Mouse (Mus musculus) midbrain, postnatal 0 days (tissue): ENCODE data around the gene Xylb. TPM values are rescaled to one million over a fixed set of nuclear protein-coding genes. Genes with fewer than 3 reads are reported as not detected.
"Not testable (repeated sequence)": the region's sequence is repeated elsewhere in the genome, so short reads cannot be mapped to it uniquely, and the experiment has no call there.

Experiments used
- ATAC-seq: fragments of 200-750 bp; cut with Nextera tagmentation; 2 replicates; pipeline ENCODE4 v1.8.0; 2017; ENCODE audit warnings: moderate number of reproducible peaks, mild to moderate bottlenecking, moderate TSS enrichment, moderate library complexity; ENCODE audit not compliant: low FRiP score
- DNase-seq: peaks from one replicate; pipeline ENCODE4 v3.0.0-alpha.2; 2015; ENCODE audit warnings: low spot score
- H3K27ac ChIP-seq: fragments of 300-500 bp; sonication (generic); 2 replicates; pipeline ENCODE4 v1.5.1; 2014; ENCODE audit warnings: low read depth, mild to moderate bottlenecking, low read length, mixed read lengths
- H3K27me3 ChIP-seq: fragments of 300-500 bp; sonication (generic); 2 replicates; pipeline ENCODE4 v1.6.1; 2014; ENCODE audit warnings: low read length, control low read depth, mixed read lengths; ENCODE audit not compliant: insufficient read depth
- H3K36me3 ChIP-seq: fragments of 300-500 bp; sonication (generic); 2 replicates; pipeline ENCODE4 v1.6.1; 2014; ENCODE audit warnings: low read length, control low read depth, mixed read lengths; ENCODE audit not compliant: insufficient read depth
- H3K4me1 ChIP-seq: fragments of 300-500 bp; sonication (generic); 2 replicates; pipeline ENCODE4 v1.6.1; 2014; ENCODE audit warnings: mild to moderate bottlenecking, control low read depth, antibody characterized with exemption, low read length, mixed read lengths; ENCODE audit not compliant: insufficient read depth
- H3K4me2 ChIP-seq: fragments of 300-500 bp; sonication (generic); 2 replicates; pipeline ENCODE4 v1.6.1; 2014; ENCODE audit warnings: low read depth, mild to moderate bottlenecking, low read length, mixed read lengths; ENCODE audit not compliant: poor library complexity, severe bottlenecking
- H3K4me3 ChIP-seq: fragments of 300-500 bp; sonication (generic); 2 replicates; pipeline ENCODE4 v1.5.1; 2014; ENCODE audit warnings: low read depth, mild to moderate bottlenecking, low read length, moderate library complexity
- H3K9ac ChIP-seq: fragments of 300-500 bp; sonication (generic); replicated peaks from 2 replicates; pipeline ENCODE4 v1.6.1; 2014; ENCODE audit warnings: mild to moderate bottlenecking, low read length, moderate library complexity, mixed read lengths; ENCODE audit not compliant: poor library complexity, severe bottlenecking
- H3K9me3 ChIP-seq: fragments of 300-500 bp; sonication (generic); 2 replicates; pipeline ENCODE4 v1.6.1; 2016; ENCODE audit warnings: low read length, control low read depth
- CTCF ChIP-seq: IDR thresholded peaks from 2 replicates; pipeline ENCODE4 v1.5.1; 2016; ENCODE audit warnings: antibody characterized with exemption, mild to moderate bottlenecking
- WGBS: fragments of 180-500 bp; shearing (Covaris S2); extraction: QIAGEN DNeasy Blood & Tissue Kit; methylation state at CpG from one replicate; pipeline ENCODE4 v1.1.7; 2014; 5-methylcytosine and 5-hydroxymethylcytosine counted together
- polyA plus RNA-seq: library from polyadenylated mRNA; unstranded; fragments of >200 nt; fragmentation: Nextera tagmentation; extraction: Ambion mirVana; gene quantifications from 2 replicates; pipeline ENCODE4 v1.2.1, GENCODE M21; 2015
- total RNA-seq: library from RNA; depleted of rRNA; stranded (reverse); fragments of >200 nt; gene quantifications from 2 replicates; pipeline ENCODE4 v1.2.3, GENCODE M21; 2014

Gene Xylb
- total and polyA plus RNA-seq, 2 experiments from 2014 or later, result 2.6 to 3.9 TPM

DNA sequence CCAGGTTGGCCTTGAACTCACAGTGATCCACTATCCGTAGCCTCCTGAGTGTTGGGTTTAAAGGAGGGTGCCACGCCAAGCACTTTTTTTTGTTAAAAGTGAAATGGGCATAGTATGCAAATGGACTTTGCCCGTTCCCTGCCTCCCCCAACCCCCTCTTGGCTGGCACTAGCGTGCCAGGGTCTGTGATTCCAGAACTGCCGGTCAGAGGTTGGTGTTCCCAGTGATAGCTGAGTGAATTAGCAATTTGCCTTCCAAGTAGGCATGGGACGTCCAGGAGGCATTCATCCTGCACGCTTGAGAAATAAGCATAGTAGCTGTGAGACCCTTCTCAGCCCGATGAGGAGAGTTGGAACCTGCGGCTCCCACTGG lies 863 bp downstream of the Xylb start:
- H3K4me1 ChIP-seq, result no peaks in the 10 kb centered on the region
- no peak overlapping the region for H3K9ac ChIP-seq
- no peak for TF ChIP-seq CTCF
- H3K4me2 ChIP-seq, result peak overlapping the region; percentile 89
- H3K4me3 ChIP-seq, result peak overlapping the region; percentile 63
- 42% methylated on average over 9 of the region's 9 CpGs for WGBS
- no peaks in the 10 kb centered on the region for H3K36me3 ChIP-seq
- H3K27ac ChIP-seq, result no peak overlapping the region
- DNase-seq (no peak), ATAC-seq (no peak)
- no peaks in the 10 kb centered on the region for H3K27me3 ChIP-seq
- no peaks in the 10 kb centered on the region for H3K9me3 ChIP-seq

DNA sequence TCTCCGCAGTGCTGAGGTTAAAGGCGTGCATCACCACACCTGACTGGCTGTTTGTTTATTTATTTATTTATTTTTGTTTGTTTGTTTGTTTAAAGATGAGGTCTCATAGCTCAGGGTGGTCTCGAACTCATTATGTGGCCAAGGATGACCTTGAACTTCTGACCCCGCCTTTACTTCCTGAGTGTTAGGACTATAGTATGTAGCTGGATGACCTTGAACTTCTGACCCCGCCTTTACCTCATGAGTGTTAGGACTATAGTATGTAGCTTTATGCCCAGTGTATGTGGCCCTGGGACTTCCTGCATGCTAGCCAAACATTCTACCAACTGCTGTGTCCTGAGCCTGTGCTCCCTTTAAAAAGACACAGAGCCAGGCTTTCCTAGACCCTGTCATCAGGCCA lies 4.2 kb downstream of the Xylb start:
- no peak for ATAC-seq

DNA sequence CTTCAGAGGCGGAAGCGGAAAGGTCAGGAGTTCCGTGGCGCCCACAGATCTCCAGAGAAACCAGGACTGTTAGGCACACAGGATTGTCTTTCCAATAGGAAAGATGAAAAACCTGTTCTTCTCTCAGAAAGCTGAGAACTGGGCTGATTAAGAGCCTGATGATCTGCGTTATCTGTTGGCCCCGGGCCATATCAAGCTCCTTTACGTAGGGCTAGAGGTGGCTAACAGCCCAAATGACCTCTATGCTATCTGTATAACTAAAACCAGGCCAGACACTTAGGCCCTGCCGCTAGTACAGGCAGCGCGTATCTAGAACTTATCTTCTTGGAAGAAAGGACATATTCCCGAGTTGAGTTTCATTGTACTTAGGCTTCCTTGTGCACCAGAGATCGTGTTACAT lies 6.0 kb downstream of the Xylb start:
- H3K9ac ChIP-seq, result no peak overlapping the region
- DNase-seq (no peak), ATAC-seq (no peak)
- H3K27ac ChIP-seq, result no peak overlapping the region
- no peaks in the 10 kb centered on the region for H3K9me3 ChIP-seq
- no peaks in the 10 kb centered on the region for H3K4me1 ChIP-seq
- H3K36me3 ChIP-seq, result no peaks in the 10 kb centered on the region
- WGBS, result 91% methylated on average over 12 of the region's 12 CpGs
- H3K4me2 ChIP-seq, result no peak overlapping the region
- no peaks in the 10 kb centered on the region for H3K27me3 ChIP-seq
- no peak overlapping the region for H3K4me3 ChIP-seq
- TF ChIP-seq CTCF, result no peak

More for the DNA sequence above, 4.2 kb downstream of the Xylb start:
- H3K4me1 ChIP-seq, result no peaks in the 10 kb centered on the region
- no peak overlapping the region for H3K4me2 ChIP-seq
- H3K4me3 ChIP-seq, result no peak overlapping the region
- no peak for TF ChIP-seq CTCF
- H3K9me3 ChIP-seq, result no peaks in the 10 kb centered on the region
- H3K27ac ChIP-seq, result no peak overlapping the region
- H3K9ac ChIP-seq, result no peak overlapping the region
- no peak for DNase-seq
- H3K36me3 ChIP-seq, result no peaks in the 10 kb centered on the region
- H3K27me3 ChIP-seq, result no peaks in the 10 kb centered on the region
- 93% methylated on average over 5 of the region's 5 CpGs for WGBS

DNA sequence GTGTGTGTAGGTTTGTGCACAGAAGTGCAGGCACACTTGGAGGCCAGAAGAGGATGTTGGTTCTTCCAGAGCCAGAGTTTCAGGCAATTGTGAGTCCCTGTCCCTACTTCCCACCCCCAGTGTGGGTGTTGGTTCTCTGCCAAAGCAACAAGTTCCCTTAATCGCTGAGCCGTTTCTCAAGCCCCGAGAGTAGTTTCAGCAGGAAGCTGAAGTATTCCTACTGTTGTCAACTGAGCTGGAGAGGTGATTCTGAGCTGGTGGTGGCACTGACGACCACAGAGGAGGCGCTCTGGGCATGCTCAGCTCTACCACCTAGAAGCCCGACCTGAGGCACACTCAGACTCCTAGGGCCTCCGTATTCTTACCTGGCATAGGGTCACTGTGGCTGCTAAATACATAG lies 8.1 kb downstream of the Xylb start, which contains the start of gene Slc22a14:
Gene Slc22a14 (minus strand): TSS at position 270 of the 400 bp plus-strand sequence.
- no peak for DNase-seq
- H3K4me2 ChIP-seq, result no peak within 1 kb of the TSS
- no peak for TF ChIP-seq CTCF
- 74% methylated on average over 7 of the region's 7 CpGs for WGBS
- no peak within 1 kb of the TSS for H3K27ac ChIP-seq
- no peaks in the 10 kb centered on the region for H3K4me1 ChIP-seq
- H3K4me3 ChIP-seq, result no peak within 1 kb of the TSS
- no peak for ATAC-seq
- H3K9ac ChIP-seq, result no peak within 1 kb of the TSS
- H3K27me3 ChIP-seq, result no peaks in the 10 kb centered on the region
- peaks cover 5% of the 10 kb centered on the region; the same call in 1 of the 2 replicates for H3K36me3 ChIP-seq
- no peaks in the 10 kb centered on the region for H3K9me3 ChIP-seq

DNA sequence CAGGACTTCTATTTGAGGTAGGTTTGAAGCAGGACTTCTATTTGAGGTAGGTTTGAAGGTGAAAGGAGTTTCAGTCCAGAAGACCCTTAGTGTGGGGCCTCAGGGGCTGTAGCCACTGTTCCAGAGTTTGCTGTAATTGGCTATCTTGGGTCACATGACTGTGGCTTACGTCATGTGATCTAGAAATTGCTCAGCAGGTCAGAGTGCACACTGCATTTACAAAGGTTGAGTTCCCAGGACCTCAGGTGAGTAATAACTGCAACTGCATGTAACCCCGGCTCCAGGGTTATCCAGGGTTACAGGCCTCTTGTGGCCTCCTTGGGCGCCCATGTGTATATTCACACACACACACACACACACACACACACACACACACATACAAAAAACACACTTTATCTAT lies 11.2 kb downstream of the Xylb start:
- Histone ChIP-seq H3K4me3 (no peak overlapping the region), H3K4me1 (no peaks in the 10 kb centered on the region), H3K27ac (no peak overlapping the region), H3K27me3 (no peaks in the 10 kb centered on the region), H3K36me3 (peaks cover 5% of the 10 kb centered on the region; the same call in 1 of the 2 replicates), H3K4me2 (no peak overlapping the region), H3K9ac (no peak overlapping the region), H3K9me3 (no peaks in the 10 kb centered on the region)
- DNase-seq (no peak), ATAC-seq (no peak)
- TF ChIP-seq CTCF, result no peak
- 97% methylated on average over 3 of the region's 3 CpGs for WGBS

DNA sequence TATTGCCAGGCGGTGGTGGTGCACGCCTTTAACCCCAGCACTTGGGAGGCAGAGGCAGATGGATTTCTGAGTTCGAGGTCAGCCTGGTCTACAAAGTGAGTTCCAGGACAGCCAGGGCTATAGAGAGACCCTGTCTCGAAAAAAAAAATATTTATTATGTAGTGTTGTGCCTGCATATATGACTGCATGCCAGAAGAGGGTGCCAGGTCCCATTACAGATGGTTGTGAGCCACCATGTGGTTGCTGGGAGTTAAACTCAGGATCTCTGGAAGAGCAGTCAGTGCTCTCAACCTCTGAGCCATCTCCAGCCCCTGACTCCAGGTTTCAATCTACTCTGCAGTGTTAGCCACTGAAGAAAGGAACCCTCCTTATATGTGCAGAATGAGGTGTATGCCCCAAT lies 13.6 kb downstream of the Xylb start:
- H3K4me1 ChIP-seq, H3K27ac ChIP-seq, H3K4me2 ChIP-seq, H3K4me3 ChIP-seq, H3K27me3 ChIP-seq, ATAC-seq, H3K9me3 ChIP-seq, DNase-seq, H3K36me3 ChIP-seq, H3K9ac ChIP-seq: not testable (repeated sequence)
- 87% methylated on average over 4 of the region's 4 CpGs for WGBS
- peak; percentile 18; the same call in 1 of the 2 replicates for TF ChIP-seq CTCF
